Mouse (Mus musculus) hindbrain, embryonic 14.5 days (tissue): ENCODE measurements around the gene Arhgap21. TPM values are rescaled to one million over a fixed set of nuclear protein-coding genes. Genes with fewer than 3 reads are reported as not detected.

Source experiments
- ATAC-seq: fragments of 200-750 bp; cut with Nextera tagmentation; 2 replicates; pipeline ENCODE4 v1.8.0; 2017; ENCODE audit warnings: moderate number of reproducible peaks, mild to moderate bottlenecking, moderate TSS enrichment, moderate library complexity; ENCODE audit not compliant: low FRiP score
- DNase-seq: peaks from one replicate; pipeline ENCODE4 v3.0.0-alpha.2; 2015; ENCODE audit warnings: low spot score
- H3K27ac ChIP-seq: fragments of 300-500 bp; sonication (generic); 2 replicates; pipeline ENCODE4 v1.5.1; 2014; ENCODE audit warnings: mild to moderate bottlenecking, moderate library complexity
- H3K27me3 ChIP-seq: fragments of 300-500 bp; sonication (generic); 2 replicates; pipeline ENCODE4 v1.6.1; 2014; ENCODE audit warnings: mild to moderate bottlenecking, low read length, mixed read lengths; ENCODE audit not compliant: control insufficient read depth, insufficient read depth
- H3K36me3 ChIP-seq: fragments of 300-500 bp; sonication (generic); replicated peaks from 2 replicates; pipeline ENCODE4 v1.6.1; 2014; ENCODE audit not compliant: control insufficient read depth, insufficient read depth
- H3K4me1 ChIP-seq: fragments of 300-500 bp; sonication (generic); replicated peaks from 2 replicates; pipeline ENCODE4 v1.6.1; 2014; ENCODE audit warnings: antibody characterized with exemption, low read length, mixed read lengths; ENCODE audit not compliant: control insufficient read depth, insufficient read depth
- H3K4me2 ChIP-seq: fragments of 300-500 bp; sonication (generic); replicated peaks from 2 replicates; pipeline ENCODE4 v1.6.1; 2014; ENCODE audit warnings: mild to moderate bottlenecking, moderate library complexity
- H3K4me3 ChIP-seq: fragments of 300-500 bp; sonication (generic); replicated peaks from 2 replicates; pipeline ENCODE4 v1.5.1; 2014; ENCODE audit warnings: mild to moderate bottlenecking, low read length
- H3K9ac ChIP-seq: fragments of 300-500 bp; sonication (generic); 2 replicates; pipeline ENCODE4 v1.6.1; 2014
- H3K9me3 ChIP-seq: fragments of 300-500 bp; sonication (generic); 2 replicates; pipeline ENCODE4 v1.6.1; 2016; ENCODE audit warnings: low read length; ENCODE audit not compliant: control insufficient read depth
- WGBS: fragments of 180-500 bp; shearing (Covaris S2); extraction: QIAGEN DNeasy Blood & Tissue Kit; methylation state at CpG from one replicate; pipeline ENCODE4 v1.1.7; 2014; 5-methylcytosine and 5-hydroxymethylcytosine counted together
- polyA plus RNA-seq: library from polyadenylated mRNA; unstranded; fragments of >200 nt; fragmentation: Nextera tagmentation; extraction: Ambion mirVana; gene quantifications from 2 replicates; pipeline ENCODE4 v1.2.1, GENCODE M21; 2014

Arhgap21 gene
- polyA plus RNA-seq, 1 experiment from 2014 or later = 49.4 TPM

GRCm38 (mm10) chr2:20990907-20991306 is 22.2 kb upstream of the Arhgap21 start:
- Histone ChIP-seq H3K36me3 (no peaks in the 10 kb centered on the region), H3K27ac (no peak overlapping the region), H3K9me3 (no peaks in the 10 kb centered on the region), H3K4me2 (no peak overlapping the region), H3K4me3 (no peak overlapping the region), H3K27me3 (no peaks in the 10 kb centered on the region), H3K4me1 (no peaks in the 10 kb centered on the region), H3K9ac (no peak overlapping the region)
- DNase-seq (no peak), ATAC-seq (no peak)
- 70% methylated on average over 2 of the region's 2 CpGs for WGBS

- no peak overlapping the region for H3K4me3 ChIP-seq
- ATAC-seq (no peak), DNase-seq (no peak)
- no peak overlapping the region for H3K9ac ChIP-seq
- H3K36me3 ChIP-seq = no peaks in the 10 kb centered on the region
- H3K27ac ChIP-seq = no peak overlapping the region
- WGBS = 85% methylated on average over 3 of the region's 3 CpGs
- no peak overlapping the region for H3K4me2 ChIP-seq
- H3K4me1 ChIP-seq = no peaks in the 10 kb centered on the region
- no peaks in the 10 kb centered on the region for H3K9me3 ChIP-seq
- no peaks in the 10 kb centered on the region for H3K27me3 ChIP-seq
Observed at GRCm38 (mm10) chr2:20990056-20990455, 21.4 kb upstream of the Arhgap21 start.

- Histone ChIP-seq H3K27me3 (no peaks in the 10 kb centered on the region), H3K9ac (no peak overlapping the region), H3K36me3 (no peaks in the 10 kb centered on the region), H3K4me1 (no peaks in the 10 kb centered on the region), H3K27ac (no peak overlapping the region), H3K4me2 (no peak overlapping the region), H3K4me3 (no peak overlapping the region), H3K9me3 (no peaks in the 10 kb centered on the region)
- DNase-seq = no peak
- 82% methylated on average over 3 of the region's 3 CpGs for WGBS
- ATAC-seq = no peak
Observed at GRCm38 (mm10) chr2:20987822-20988221, 19.1 kb upstream of the Arhgap21 start.

DNA sequence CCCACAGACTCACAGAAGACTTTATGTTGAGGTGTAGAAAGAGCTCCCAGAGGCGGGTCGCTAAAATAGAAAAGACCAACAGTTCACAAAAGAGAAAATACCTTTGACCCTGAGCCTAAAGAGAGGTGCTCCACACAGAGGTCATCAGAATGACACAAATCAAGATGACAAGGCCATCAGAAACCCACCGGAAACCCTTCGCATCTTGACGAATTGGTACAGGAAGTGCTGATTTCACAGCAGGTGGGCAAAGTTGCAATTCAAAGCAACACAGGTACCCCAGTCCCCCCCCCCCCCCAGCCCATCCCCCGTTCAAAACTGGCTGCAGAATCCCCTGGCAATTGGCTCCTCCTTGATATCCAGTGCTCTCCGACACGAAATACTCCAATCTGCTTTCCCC is 10.0 kb upstream of the Arhgap21 start:
- Histone ChIP-seq H3K4me2 (no peak overlapping the region), H3K9me3 (no peaks in the 10 kb centered on the region), H3K36me3 (no peaks in the 10 kb centered on the region), H3K27ac (no peak overlapping the region), H3K9ac (no peak overlapping the region), H3K4me1 (no peaks in the 10 kb centered on the region), H3K4me3 (no peak overlapping the region), H3K27me3 (no peaks in the 10 kb centered on the region)
- ATAC-seq (no peak), DNase-seq (no peak)
- 75% methylated on average over 8 of the region's 8 CpGs for WGBS

- no peaks in the 10 kb centered on the region for H3K9me3 ChIP-seq
- H3K4me2 ChIP-seq = no peak overlapping the region
- no peak for ATAC-seq
- no peak overlapping the region for H3K4me3 ChIP-seq
- H3K36me3 ChIP-seq = no peaks in the 10 kb centered on the region
- no peak overlapping the region for H3K9ac ChIP-seq
- no peak for DNase-seq
- H3K27ac ChIP-seq = no peak overlapping the region
- no peaks in the 10 kb centered on the region for H3K4me1 ChIP-seq
- no peaks in the 10 kb centered on the region for H3K27me3 ChIP-seq
Observed at GRCm38 (mm10) chr2:20977051-20977450, 8.4 kb upstream of the Arhgap21 start.

- Histone ChIP-seq H3K36me3 (no peaks in the 10 kb centered on the region), H3K4me1 (peaks cover 9% of the 10 kb centered on the region; the same call in 1 of the 2 replicates), H3K27me3 (no peaks in the 10 kb centered on the region), H3K9ac (no peak overlapping the region), H3K4me3 (no peak overlapping the region), H3K9me3 (no peaks in the 10 kb centered on the region), H3K4me2 (no peak overlapping the region), H3K27ac (no peak overlapping the region)
- ATAC-seq (no peak), DNase-seq (no peak)
- WGBS = 87% methylated on average over 3 of the region's 3 CpGs
Observed at GRCm38 (mm10) chr2:20973513-20973912, 4.8 kb upstream of the Arhgap21 start.

- 83% methylated on average over 1 of the region's 1 CpGs for WGBS
- Histone ChIP-seq H3K4me3 (no peak overlapping the region), H3K27me3 (no peaks in the 10 kb centered on the region), H3K36me3 (no peaks in the 10 kb centered on the region), H3K4me1 (peaks cover 9% of the 10 kb centered on the region; the same call in 1 of the 2 replicates), H3K4me2 (no peak overlapping the region), H3K9me3 (no peaks in the 10 kb centered on the region), H3K27ac (no peak overlapping the region), H3K9ac (no peak overlapping the region)
- no peak for DNase-seq
- no peak for ATAC-seq
Observed at GRCm38 (mm10) chr2:20972180-20972579, 3.5 kb upstream of the Arhgap21 start.

GRCm38 (mm10) chr2:20971628-20972027 is 2.9 kb upstream of the Arhgap21 start:
- Histone ChIP-seq H3K4me3 (no peak overlapping the region), H3K27ac (no peak overlapping the region), H3K4me2 (no peak overlapping the region), H3K9ac (no peak overlapping the region), H3K36me3 (no peaks in the 10 kb centered on the region), H3K4me1 (peaks cover 9% of the 10 kb centered on the region; the same call in 1 of the 2 replicates), H3K27me3 (no peaks in the 10 kb centered on the region), H3K9me3 (no peaks in the 10 kb centered on the region)
- DNase-seq (no peak), ATAC-seq (no peak)

DNA sequence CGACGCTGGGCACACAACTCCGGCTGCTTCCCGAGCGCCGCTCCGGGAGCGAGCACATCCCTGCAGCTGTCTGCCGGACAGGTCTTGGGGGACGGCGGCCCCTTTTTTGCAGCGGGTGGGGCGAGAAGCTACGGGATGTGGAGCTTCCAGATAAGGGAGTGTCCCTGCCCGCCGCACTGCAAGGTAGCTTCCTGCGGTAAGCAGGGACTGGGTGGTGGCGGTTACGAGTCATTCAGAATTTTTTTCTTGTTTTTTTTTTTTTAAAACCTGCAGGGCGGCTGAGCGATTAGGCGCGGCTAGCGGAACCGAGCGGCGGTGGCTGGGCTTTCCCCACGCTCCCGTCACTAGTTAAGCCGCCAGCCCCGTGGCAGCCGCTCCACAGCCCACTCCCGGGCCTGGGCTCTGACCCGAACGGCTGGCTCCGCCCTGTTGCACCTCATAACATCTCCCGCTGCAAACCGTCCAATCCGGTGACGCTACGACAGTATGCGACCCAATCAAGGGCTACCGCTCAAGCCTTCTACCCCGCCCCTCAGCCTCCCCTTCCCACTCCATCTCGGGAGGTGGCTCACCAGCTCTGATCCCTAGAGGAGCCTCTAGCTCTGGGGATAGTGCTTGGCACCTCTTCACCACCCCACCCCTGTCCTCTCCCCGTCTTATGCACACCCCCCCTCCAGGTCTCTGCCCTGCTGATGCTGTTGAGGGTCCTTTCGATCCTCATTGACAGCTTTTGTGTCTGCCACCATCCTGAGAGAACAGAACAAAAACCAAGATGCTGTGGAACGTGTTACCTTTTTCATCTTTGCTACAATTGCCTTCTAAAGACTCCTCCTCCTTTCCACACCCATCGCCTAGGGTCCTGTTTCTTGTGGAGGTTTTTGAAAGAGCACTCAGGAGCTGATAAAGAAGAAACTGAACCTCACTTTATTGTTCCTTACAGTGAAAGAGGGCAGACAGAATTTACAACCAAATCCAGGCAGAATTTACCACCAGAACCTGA is 820 bp upstream of the Arhgap21 start:
- H3K4me3 ChIP-seq = peak overlapping the region; percentile 97
- H3K4me1 ChIP-seq = peaks cover 19% of the 10 kb centered on the region
- H3K4me2 ChIP-seq = peak overlapping the region; percentile 89
- ATAC-seq (peak; percentile 97), DNase-seq (peak; percentile 97)
- no peaks in the 10 kb centered on the region for H3K27me3 ChIP-seq
- H3K9me3 ChIP-seq = no peaks in the 10 kb centered on the region
- peak overlapping the region; percentile 100 for H3K27ac ChIP-seq
- no peaks in the 10 kb centered on the region for H3K36me3 ChIP-seq
- H3K9ac ChIP-seq = peak overlapping the region; percentile 99
- WGBS = under 1% methylated on average over 49 of the region's 49 CpGs
